Mouse (Mus musculus) adrenal gland (tissue): ENCODE measurements around the gene Gas2l3.

ENCODE experiments used
- intact Hi-C: fragments of 180-260 bp; cut with DNase I; formaldehyde crosslinking; loops from one replicate; pipeline ENCODE4 v1.15.1; 2025

Gene Gas2l3

DNA sequence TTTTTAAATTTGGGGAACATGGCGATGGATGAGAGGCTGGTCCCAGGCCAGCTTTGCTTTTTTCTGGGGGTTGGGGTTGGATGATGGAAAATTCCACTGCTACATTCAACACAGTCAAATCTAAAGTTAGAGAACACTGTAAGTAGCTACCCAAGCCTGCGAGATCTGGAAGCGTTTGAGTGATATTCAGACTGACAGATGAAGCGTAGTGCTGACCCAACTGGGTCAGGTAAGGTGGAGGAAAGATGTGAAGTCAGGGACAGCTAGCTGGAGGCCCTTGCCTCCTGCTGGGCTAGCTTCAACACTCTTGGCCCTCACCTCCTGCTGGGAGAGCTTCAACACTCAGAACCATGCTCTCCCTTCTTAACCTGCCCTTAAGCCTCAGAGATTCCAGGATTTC, 38.8 kb downstream of the Gas2l3 start:
- intact Hi-C loops: no loop called here

DNA sequence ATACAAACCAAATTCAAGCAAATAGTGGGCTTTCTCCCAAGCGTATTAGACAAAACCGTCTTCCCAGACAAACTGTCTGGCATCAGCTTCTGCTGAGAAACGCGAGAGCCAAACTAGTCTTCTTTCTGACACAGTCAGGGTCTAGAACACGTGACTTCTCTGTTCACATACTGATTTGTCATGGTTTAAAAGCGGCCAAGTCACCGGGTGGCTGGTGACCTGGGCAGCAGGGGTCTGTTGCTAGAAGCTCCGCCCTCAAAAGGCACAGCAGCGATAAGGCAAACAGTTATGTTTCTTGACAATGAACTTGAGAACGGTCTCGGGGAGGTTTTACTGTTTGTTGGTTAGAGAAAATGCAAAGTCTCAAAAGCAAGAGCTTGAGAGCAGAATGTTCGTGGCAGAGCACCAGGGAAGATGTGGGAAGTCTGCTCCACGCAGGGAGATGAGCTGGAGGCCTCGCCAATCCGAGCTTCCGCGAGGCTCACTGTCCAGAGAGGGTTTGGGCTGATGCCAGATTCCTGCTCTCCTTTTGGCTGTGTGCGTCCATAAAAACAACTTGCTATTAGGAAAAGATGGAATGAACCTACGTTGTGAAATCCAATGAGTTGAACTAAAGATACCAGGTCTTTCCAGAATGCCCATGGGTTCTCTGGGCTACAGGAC, 43.0 kb downstream of the Gas2l3 start:
- intact Hi-C loops: no loop called here

DNA sequence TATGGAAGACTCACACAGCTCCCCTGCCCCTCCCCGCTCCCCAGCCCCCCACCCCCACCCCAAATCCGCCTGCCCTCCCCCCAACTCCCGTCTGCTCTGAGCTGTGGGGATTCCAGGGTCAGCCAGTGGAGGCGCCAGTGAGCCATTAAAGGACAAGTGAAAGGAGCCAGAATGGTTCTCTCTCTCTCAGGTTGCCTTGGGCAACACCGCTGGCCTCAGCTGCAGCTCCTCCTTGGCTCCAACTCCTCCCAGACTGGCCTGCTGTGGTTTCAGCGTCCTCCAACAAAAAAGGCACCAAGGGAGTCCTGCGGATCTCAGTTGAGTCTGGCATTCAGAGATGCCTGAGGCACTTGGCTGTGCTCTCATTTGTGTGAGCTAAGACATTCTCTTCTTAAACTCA, 47.9 kb downstream of the Gas2l3 start:
- intact Hi-C loops: no loop called here

DNA sequence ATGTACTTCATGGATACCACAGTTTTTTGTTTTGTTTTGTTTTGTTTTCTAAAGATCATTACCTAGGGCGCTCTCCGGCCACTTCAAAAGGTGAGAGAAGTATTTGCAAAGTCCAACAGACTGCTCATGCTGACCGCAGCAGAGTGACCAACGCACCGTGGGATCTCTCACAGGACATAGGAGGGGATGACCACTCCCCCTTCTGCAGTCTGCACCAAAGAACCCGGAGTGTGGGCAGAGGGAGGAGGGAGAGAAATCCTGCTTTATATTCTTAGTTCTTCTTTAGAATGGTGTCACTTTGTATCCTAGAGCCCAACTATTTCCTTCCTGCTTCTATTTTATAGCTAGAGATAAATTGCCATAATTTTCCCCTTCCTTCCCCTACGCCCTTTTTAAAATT, 48.4 kb downstream of the Gas2l3 start:
- intact Hi-C loops: no loop called here

DNA sequence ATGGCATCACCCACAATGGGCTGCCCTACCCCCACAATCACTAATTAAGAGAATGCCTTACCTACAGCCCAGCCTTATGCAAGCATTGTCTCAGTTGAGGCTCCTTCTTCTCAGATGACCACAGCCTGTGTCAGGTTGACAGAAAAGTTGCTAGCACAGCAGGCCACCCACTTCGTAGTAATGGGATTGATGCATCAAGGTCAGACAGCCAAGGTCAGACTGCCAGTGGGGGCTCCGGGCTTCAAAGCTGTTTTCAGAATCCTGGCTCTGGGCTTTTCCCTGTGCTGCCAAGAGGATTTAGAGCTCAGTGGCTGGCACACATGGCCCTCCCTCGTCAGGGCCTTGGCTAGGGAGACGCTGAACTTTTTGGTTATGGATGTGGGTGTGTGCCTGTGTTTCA, 51.1 kb downstream of the Gas2l3 start:
- intact Hi-C loops: no loop called here

DNA sequence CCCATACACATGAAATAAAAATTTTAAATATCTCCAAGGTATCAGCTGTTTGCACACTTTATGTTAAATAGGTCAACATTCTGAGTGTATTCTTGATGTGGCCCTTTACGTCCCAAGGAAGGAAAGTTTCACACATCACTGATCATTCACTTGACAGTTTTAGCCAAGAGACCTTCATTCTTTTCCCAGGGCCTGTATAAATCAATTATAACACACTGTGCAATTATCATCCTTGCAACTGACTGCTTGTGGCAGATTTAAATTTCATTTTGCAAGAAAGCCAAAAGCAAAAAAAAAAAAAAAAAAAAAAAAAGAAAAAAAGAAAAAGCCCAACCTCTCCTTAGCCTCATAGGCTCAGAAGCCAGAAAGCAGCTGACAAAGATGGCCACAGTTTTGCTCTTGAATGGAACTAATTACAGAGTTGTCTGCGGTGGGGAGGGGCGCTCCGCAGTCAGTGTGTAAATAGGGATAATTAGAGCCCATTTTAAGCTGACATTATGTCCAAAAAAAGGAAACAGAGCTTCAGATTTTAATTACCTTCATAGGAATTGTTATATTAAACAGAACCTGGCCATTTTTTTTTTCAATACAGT, 52.1 kb downstream of the Gas2l3 start:
- intact Hi-C loops: no loop called here

DNA sequence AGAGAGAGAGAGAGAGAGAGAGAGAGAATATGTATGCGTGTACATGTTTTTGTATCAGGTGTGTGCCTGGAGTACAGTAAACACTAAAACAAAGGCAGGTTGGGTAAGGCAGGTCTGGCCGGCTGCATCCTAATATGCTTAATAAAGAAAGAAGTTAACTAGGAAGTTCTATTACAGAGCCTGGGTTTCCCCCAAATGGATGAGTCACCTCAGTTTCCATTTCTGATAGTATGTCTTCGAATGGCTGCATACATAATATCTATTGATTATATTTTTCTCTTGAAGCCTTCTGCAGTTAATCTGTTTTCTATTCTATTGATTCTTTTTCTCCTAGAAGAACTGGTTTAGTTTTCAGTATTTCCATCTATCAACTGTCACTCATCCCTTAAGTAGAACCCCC, 57.3 kb downstream of the Gas2l3 start:
- intact Hi-C loops: no loop called here

DNA sequence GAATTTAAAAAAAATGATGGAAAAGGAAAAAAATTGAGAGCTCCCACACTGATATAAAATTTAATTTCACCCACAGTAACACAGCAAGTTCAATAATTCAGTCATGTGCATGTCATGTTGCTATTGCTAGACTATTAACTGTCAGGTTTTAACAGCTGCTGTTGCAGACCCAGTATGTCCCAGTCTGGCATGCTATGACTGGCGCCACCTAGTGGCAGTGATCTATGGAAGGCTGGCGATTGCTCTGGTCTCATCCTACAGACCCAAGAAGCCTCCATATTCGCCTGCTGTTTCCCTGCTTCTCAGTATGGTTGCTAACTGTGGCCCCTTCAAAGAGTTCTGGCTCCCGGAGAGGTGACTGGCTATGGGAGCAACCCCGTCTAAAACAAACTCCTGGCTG, 60.3 kb downstream of the Gas2l3 start:
- intact Hi-C loops: loop anchor here (1.0 to 2.0 kb wide), 2 partner anchors 57 to 247 kb away; no protein-coding TSS in a partner anchor

DNA sequence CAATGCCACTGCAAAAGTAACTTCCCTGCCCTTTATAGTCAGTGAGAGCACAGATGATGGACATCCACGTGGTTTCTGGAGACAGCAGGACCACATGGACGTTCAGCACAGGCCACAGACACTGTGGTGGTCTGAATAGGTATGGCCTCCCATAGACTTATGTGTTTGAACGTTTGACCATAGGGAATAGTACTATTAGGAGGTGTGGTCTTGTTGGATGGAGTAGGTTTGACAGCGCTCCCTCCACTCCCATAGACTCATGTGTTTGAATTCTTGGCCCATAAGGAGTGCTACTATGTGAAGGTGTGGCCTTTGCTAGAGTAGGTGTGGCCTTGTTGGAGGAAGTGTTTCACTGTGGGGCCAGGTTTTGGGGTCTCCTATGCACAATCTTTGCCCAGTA, 66.0 kb downstream of the Gas2l3 start:
- intact Hi-C loops: no loop called here

DNA sequence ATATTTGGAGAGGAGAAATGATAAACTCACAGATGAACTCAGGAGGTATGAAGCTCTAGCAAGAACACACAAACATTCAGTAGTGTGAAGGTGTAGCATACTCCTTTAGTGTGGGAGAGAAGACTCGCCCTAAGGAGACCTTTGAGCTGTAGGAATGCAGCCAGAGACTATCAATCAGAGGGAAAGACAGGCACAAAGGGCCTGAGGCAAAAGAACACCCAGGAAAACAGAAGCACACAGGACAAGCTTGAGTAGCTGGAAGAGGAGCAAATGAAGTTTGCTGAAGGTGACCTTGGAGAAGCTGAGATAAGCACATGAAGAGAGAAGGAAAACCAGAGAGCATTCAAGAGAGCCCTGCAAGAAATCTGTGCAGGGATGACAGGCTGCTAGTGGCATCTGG, 73.7 kb downstream of the Gas2l3 start:
- intact Hi-C loops: no loop called here

DNA sequence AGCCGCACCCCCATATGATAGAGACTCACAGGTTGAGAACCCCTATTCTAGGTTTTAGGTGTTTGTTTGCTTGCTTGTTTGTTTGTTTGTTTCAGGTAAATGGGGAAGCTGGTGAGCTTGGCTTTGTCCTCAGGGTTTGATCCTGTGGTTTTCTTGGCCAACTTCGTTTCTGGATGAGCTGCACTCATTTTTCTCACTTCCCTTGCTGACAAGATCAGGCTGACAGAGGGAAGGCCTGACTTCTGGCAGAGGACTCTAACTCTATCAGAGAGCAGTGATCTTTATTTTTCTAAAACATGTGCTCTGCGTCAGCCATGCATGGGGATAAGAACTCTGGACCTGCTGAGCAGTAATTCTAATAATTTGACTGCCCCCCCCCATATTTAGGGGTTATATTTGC, 84.8 kb downstream of the Gas2l3 start:
- intact Hi-C loops: no loop called here
